Mouse (Mus musculus) embryonic fibroblast, embryonic 13.5 days (primary cell): ENCODE results near the gene Ctsd.

ENCODE experiments used
- CTCF ChIP-seq: IDR thresholded peaks from 2 replicates; pipeline ENCODE4 v1.5.1; 2011; ENCODE audit warnings: mild to moderate bottlenecking, control low read depth, low read length, moderate library complexity, borderline replicate concordance; ENCODE audit not compliant: insufficient read depth
- POLR2A ChIP-seq: IDR thresholded peaks from 2 replicates; pipeline ENCODE4 v1.6.1; 2011; ENCODE audit warnings: low read depth, mild to moderate bottlenecking, control low read depth, low read length, moderate library complexity

- no peak for TF ChIP-seq CTCF
- TF ChIP-seq POLR2A: no peak
Measured at GRCm38 (mm10) chr7:142400112-142400749, 12.4 kb upstream of the Ctsd start.
